Mouse (Mus musculus) forebrain, embryonic 12.5 days (tissue): ENCODE data around the gene Sept8. TPM values are rescaled to one million over a fixed set of nuclear protein-coding genes. Genes with fewer than 3 reads are reported as not detected.

Experiments
- ATAC-seq: fragments of 200-750 bp; cut with Nextera tagmentation; 2 replicates; pipeline ENCODE4 v1.8.0; 2017; ENCODE audit warnings: moderate TSS enrichment; ENCODE audit not compliant: low FRiP score
- H3K27ac ChIP-seq: fragments of 300-500 bp; sonication (generic); 2 replicates; pipeline ENCODE4 v1.5.1; 2016; ENCODE audit warnings: mild to moderate bottlenecking
- H3K27me3 ChIP-seq: fragments of 300-500 bp; sonication (generic); 2 replicates; pipeline ENCODE4 v1.6.1; 2016; ENCODE audit warnings: mild to moderate bottlenecking
- H3K36me3 ChIP-seq: fragments of 300-500 bp; sonication (generic); replicated peaks from 2 replicates; pipeline ENCODE4 v1.6.1; 2016; ENCODE audit warnings: mild to moderate bottlenecking
- H3K4me1 ChIP-seq: fragments of 300-500 bp; sonication (generic); 2 replicates; pipeline ENCODE4 v1.6.1; 2016
- H3K4me2 ChIP-seq: fragments of 300-500 bp; sonication (generic); 2 replicates; pipeline ENCODE4 v1.6.1; 2016; ENCODE audit warnings: mild to moderate bottlenecking, moderate library complexity
- H3K4me3 ChIP-seq: fragments of 300-500 bp; sonication (generic); replicated peaks from 2 replicates; pipeline ENCODE4 v1.5.1; 2016; ENCODE audit warnings: mild to moderate bottlenecking
- H3K9ac ChIP-seq: fragments of 300-500 bp; sonication (generic); 2 replicates; pipeline ENCODE4 v1.6.1; 2016; ENCODE audit warnings: mild to moderate bottlenecking
- H3K9me3 ChIP-seq: fragments of 300-500 bp; sonication (generic); 2 replicates; pipeline ENCODE4 v1.6.1; 2016
- WGBS: fragments of 180-500 bp; shearing (Covaris S2); methylation state at CpG from one replicate; pipeline ENCODE4 v1.1.7; 2016; 5-methylcytosine and 5-hydroxymethylcytosine counted together
- polyA plus RNA-seq: library from polyadenylated mRNA; unstranded; fragments of >200 nt; fragmentation: Nextera tagmentation; extraction: Ambion mirVana; gene quantifications from 2 replicates; pipeline ENCODE4 v1.2.1, GENCODE M21; 2016

Sept8 gene
- polyA plus RNA-seq, 1 experiment from 2014 or later, result 22.5 TPM

- Histone ChIP-seq H3K36me3 (no peaks in the 10 kb centered on the region), H3K4me3 (no peak overlapping the region), H3K9ac (no peak overlapping the region), H3K9me3 (no peaks in the 10 kb centered on the region), H3K27me3 (peaks cover 18% of the 10 kb centered on the region), H3K27ac (no peak overlapping the region), H3K4me2 (no peak overlapping the region), H3K4me1 (peaks cover 7% of the 10 kb centered on the region)
- ATAC-seq, result no peak
- 86% methylated on average over 8 of the region's 8 CpGs for WGBS
These were observed 16.9 kb upstream of the Sept8 start for GRCm38 (mm10) chr11:53502039-53502765.

DNA sequence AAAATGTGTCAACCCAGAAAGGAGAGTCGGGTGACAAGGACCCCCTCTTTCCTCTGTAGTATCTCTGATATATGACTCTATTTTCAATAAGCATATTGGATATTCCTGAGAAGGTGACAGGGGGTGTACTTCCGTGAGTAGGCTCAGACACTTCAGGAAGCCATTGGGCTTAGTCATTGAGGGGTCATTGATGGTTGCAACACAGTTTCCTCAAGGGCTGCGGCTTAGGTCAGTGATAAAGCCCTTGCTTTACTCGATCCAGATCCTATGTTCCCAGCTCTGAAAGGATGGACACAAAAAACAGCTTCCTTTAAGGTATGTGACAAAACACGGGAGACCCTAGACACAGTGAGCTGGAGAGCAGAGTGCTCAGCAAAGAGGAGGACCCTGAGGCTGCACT, 15.3 kb upstream of the Sept8 start:
- Histone ChIP-seq H3K4me2 (no peak overlapping the region), H3K9ac (no peak overlapping the region)

DNA sequence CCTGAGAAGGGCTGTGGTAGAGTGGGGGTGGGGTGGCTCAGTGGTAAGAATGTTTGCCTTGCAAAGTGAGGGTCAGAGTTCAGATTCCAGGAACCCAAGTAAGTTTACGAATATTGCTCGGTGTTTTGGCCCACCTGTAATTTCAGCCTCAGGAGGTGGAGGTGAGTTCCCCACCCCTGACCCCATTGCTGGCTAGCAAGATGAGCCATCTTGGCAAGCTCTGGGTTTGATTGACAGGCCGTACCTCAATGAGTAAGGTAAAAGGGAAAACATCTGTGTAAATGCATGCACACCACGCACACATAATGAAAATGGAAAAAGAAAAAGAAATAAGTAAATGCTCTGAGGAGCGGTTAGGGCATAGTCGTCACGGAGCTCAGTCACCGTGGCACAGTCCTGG, 14.7 kb upstream of the Sept8 start:
- ATAC-seq, result no peak
- H3K9ac ChIP-seq, result no peak overlapping the region
- H3K4me2 ChIP-seq, result no peak overlapping the region
- H3K36me3 ChIP-seq, result no peaks in the 10 kb centered on the region
- H3K4me3 ChIP-seq, result no peak overlapping the region
- peaks cover 12% of the 10 kb centered on the region for H3K27me3 ChIP-seq
- H3K9me3 ChIP-seq, result no peaks in the 10 kb centered on the region
- WGBS, result 91% methylated on average over 8 of the region's 8 CpGs
- H3K27ac ChIP-seq, result no peak overlapping the region
- H3K4me1 ChIP-seq, result peaks cover 7% of the 10 kb centered on the region

More for the DNA sequence above, 15.3 kb upstream of the Sept8 start:
- no peaks in the 10 kb centered on the region for H3K36me3 ChIP-seq
- H3K27ac ChIP-seq, result no peak overlapping the region
- H3K4me3 ChIP-seq, result no peak overlapping the region
- peaks cover 12% of the 10 kb centered on the region for H3K27me3 ChIP-seq
- no peak for ATAC-seq
- H3K9me3 ChIP-seq, result no peaks in the 10 kb centered on the region
- H3K4me1 ChIP-seq, result peaks cover 7% of the 10 kb centered on the region
- WGBS, result 89% methylated on average over 5 of the region's 5 CpGs

GRCm38 (mm10) chr11:53505026-53505663, 13.9 kb upstream of the Sept8 start:
- no peak overlapping the region for H3K9ac ChIP-seq
- H3K4me2 ChIP-seq, result no peak overlapping the region
- H3K9me3 ChIP-seq, result no peaks in the 10 kb centered on the region
- H3K36me3 ChIP-seq, result no peaks in the 10 kb centered on the region
- H3K27ac ChIP-seq, result no peak overlapping the region
- H3K4me1 ChIP-seq, result peaks cover 7% of the 10 kb centered on the region
- ATAC-seq, result no peak
- 61% methylated on average over 5 of the region's 5 CpGs for WGBS
- H3K27me3 ChIP-seq, result peaks cover 6% of the 10 kb centered on the region
- H3K4me3 ChIP-seq, result no peak overlapping the region

DNA sequence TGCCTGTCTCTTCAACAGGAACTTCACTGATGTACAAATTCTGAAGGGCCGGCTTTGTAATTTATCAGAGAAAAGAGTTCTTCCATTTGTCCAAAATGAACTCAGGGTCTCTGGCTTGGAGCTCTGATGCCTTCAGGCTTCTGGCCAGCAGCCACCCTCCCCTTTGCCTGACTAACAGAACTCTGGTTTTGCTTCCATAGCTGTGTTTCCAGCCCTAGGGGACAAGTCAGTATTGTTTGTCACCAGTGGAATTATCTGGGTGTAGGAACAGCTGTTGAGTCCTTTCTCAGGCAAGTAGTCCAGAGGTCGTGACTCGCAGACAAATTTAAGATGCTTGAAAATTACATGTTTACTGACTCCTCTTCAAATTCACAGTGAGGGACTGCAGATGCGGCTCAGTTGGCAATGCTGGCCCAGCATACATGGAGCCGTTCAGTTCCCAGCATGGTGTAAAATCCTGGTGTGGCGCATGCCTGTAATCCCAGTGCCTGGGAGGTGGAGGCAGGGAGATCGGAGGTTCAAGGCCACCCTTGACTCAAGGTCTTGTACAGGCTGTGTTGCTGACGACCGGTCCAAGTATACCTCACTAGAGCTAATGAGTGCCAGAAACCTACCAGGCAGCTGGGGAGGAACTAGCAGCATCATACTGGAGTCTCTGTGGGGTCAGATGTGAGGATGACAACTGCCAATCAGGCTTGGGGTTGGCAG, 11.8 kb upstream of the Sept8 start:
- no peaks in the 10 kb centered on the region for H3K9me3 ChIP-seq
- WGBS, result 90% methylated on average over 9 of the region's 9 CpGs
- H3K4me1 ChIP-seq, result no peaks in the 10 kb centered on the region
- H3K36me3 ChIP-seq, result no peaks in the 10 kb centered on the region
- ATAC-seq, result no peak
- no peaks in the 10 kb centered on the region for H3K27me3 ChIP-seq
- no peak overlapping the region for H3K4me3 ChIP-seq
- no peak overlapping the region for H3K4me2 ChIP-seq
- H3K9ac ChIP-seq, result no peak overlapping the region
- no peak overlapping the region for H3K27ac ChIP-seq

DNA sequence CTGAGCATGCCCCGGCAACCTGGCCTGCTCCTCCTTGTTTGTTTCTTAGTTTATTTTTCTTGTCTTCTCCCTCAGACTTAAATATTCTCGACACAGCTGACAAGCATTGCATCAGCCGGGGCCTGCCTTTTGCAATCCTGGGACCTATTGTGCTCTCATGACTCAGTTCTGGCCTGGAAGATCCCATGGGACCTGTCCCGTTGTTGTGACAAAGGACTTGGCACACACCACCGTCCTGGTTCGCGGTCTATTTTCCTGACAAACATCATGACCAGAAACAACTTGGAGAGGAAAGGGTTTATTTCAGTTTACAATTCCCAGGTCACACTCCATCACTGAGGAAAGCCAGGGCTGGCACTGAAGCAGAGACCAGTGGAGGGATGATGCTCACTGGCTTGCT, 10.9 kb upstream of the Sept8 start:
- Histone ChIP-seq H3K36me3 (no peaks in the 10 kb centered on the region), H3K9me3 (no peaks in the 10 kb centered on the region), H3K27me3 (no peaks in the 10 kb centered on the region), H3K27ac (no peak overlapping the region), H3K9ac (no peak overlapping the region), H3K4me3 (no peak overlapping the region), H3K4me1 (no peaks in the 10 kb centered on the region), H3K4me2 (no peak overlapping the region)
- no peak for ATAC-seq
- 78% methylated on average over 7 of the region's 7 CpGs for WGBS

DNA sequence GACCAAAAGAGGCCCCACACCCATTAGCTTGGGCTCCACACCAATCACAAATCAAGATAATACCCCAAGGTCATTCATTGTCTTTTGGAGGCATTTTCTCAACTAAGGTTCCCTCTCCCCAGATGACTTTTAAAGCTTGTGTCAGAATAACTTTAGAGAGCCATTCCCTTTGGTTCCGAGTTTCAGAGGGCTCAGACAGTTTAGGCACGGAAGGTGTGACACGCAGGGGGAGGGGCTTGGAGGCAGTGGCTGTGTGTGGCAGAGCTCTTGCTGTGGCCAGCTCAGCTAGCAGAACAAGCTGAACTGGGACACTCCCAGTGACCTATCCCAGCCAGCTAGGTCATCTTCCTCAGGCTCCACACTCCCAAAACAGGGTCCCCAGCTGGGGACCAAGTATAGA, 10.5 kb upstream of the Sept8 start:
- no peaks in the 10 kb centered on the region for H3K27me3 ChIP-seq
- H3K4me2 ChIP-seq, result no peak overlapping the region
- H3K27ac ChIP-seq, result no peak overlapping the region
- no peak overlapping the region for H3K4me3 ChIP-seq
- H3K36me3 ChIP-seq, result no peaks in the 10 kb centered on the region
- no peak overlapping the region for H3K9ac ChIP-seq
- no peaks in the 10 kb centered on the region for H3K9me3 ChIP-seq
- H3K4me1 ChIP-seq, result no peaks in the 10 kb centered on the region
- no peak for ATAC-seq
- 58% methylated on average over 3 of the region's 3 CpGs for WGBS

GRCm38 (mm10) chr11:53510351-53510750, 8.7 kb upstream of the Sept8 start:
- 67% methylated on average over 5 of the region's 5 CpGs for WGBS
- H3K9ac ChIP-seq, result no peak overlapping the region
- no peak overlapping the region for H3K4me3 ChIP-seq
- H3K27ac ChIP-seq, result no peak overlapping the region
- no peaks in the 10 kb centered on the region for H3K4me1 ChIP-seq
- H3K27me3 ChIP-seq, result no peaks in the 10 kb centered on the region
- no peaks in the 10 kb centered on the region for H3K9me3 ChIP-seq
- no peak overlapping the region for H3K4me2 ChIP-seq
- no peak for ATAC-seq
- no peaks in the 10 kb centered on the region for H3K36me3 ChIP-seq

GRCm38 (mm10) chr11:53516775-53517627, 2.1 kb upstream of the Sept8 start:
- Histone ChIP-seq H3K27me3 (peaks cover 18% of the 10 kb centered on the region), H3K27ac (no peak overlapping the region), H3K9ac (no peak overlapping the region), H3K4me1 (peaks cover 21% of the 10 kb centered on the region), H3K4me3 (no peak overlapping the region), H3K9me3 (no peaks in the 10 kb centered on the region), H3K4me2 (no peak overlapping the region), H3K36me3 (no peaks in the 10 kb centered on the region)
- 71% methylated on average over 8 of the region's 8 CpGs for WGBS
- ATAC-seq, result no peak

GRCm38 (mm10) chr11:53518759-53519158, 298 bp upstream of the Sept8 start:
- no peak for ATAC-seq
- H3K4me2 ChIP-seq, result no peak overlapping the region
- no peak overlapping the region for H3K9ac ChIP-seq
- H3K36me3 ChIP-seq, result no peaks in the 10 kb centered on the region
- H3K9me3 ChIP-seq, result no peaks in the 10 kb centered on the region
- whole genome bisulfite sequencing, result 58% methylated on average over 5 of the region's 5 CpGs
- H3K27me3 ChIP-seq, result peaks cover 18% of the 10 kb centered on the region
- no peak overlapping the region for H3K27ac ChIP-seq
- no peak overlapping the region for H3K4me3 ChIP-seq
- H3K4me1 ChIP-seq, result peaks cover 25% of the 10 kb centered on the region

- Histone ChIP-seq H3K9ac (peak overlapping the region; percentile 90), H3K4me1 (peaks cover 30% of the 10 kb centered on the region), H3K27ac (peak overlapping the region; percentile 66), H3K9me3 (no peaks in the 10 kb centered on the region), H3K4me2 (peak overlapping the region; percentile 75), H3K4me3 (peak overlapping the region; percentile 79), H3K36me3 (no peaks in the 10 kb centered on the region), H3K27me3 (peaks cover 18% of the 10 kb centered on the region)
- WGBS, result 2% methylated on average over 20 of the region's 24 CpGs
- peak; percentile 45; the same call in 1 of the 2 replicates for ATAC-seq
These were observed 1.3 kb downstream of the Sept8 start for GRCm38 (mm10) chr11:53520122-53520978.
